Mouse (Mus musculus): Measurements from ENCODE around the gene Haus3. TPM values are rescaled to one million over a fixed set of nuclear protein-coding genes. Genes with fewer than 3 reads are reported as not detected.

Gene Haus3
- polyA plus RNA-seq, 1 experiment from 2014 or later = 9.6 TPM

DNA sequence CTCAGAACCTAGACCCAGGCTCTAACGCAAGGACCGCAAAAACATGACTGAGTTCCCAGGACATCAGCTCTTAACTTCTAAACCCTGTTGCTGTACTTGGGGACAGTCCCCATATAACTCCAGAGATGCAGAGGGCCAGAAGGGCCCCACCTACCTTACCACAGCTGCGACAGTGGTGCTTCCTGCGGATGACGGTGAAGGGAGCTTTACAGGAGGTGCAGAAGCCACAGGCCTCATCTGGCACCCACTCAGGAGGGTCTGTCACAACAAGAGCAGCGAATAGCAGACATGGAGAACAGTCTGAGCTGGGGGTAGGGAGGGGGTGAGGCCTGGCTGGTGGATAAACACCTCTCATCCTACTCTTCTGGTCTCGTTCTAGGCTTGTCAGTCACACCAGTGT, 27.1 kb upstream of the Haus3 start:
- Histone ChIP-seq H3K27ac (ENCODE audit: low read depth, low read length) (no peak overlapping the region), H3K4me1 (replicated peaks; ENCODE audit: control insufficient read depth, insufficient read depth, low read length) (no peaks in the 10 kb centered on the region), H3K36me3 (ENCODE audit: control insufficient read depth, insufficient read depth) (no peaks in the 10 kb centered on the region), H3K4me3 (ENCODE audit: low read depth, low read length) (no peak overlapping the region), H3K4me2 (replicated peaks; ENCODE audit: low read depth) (no peak overlapping the region), H3K9ac (ENCODE audit: low read depth, low read length) (no peak overlapping the region), H3K27me3 (replicated peaks; ENCODE audit: control insufficient read depth, insufficient read depth, low read length) (no peaks in the 10 kb centered on the region), H3K9me3 (ENCODE audit: control insufficient read depth) (no peaks in the 10 kb centered on the region)
- 75% methylated on average over 7 of the region's 7 CpGs for WGBS
- no peak for ATAC-seq
- TF ChIP-seq CTCF (IDR thresholded peaks at IDR 0.05; ENCODE audit: low read depth) = no peak

- Histone ChIP-seq H3K27ac (ENCODE audit: low read depth, low read length) (no peak overlapping the region), H3K4me3 (ENCODE audit: low read depth, low read length) (no peak overlapping the region), H3K9ac (ENCODE audit: low read depth, low read length) (no peak overlapping the region), H3K4me2 (replicated peaks; ENCODE audit: low read depth) (no peak overlapping the region), H3K4me1 (replicated peaks; ENCODE audit: control insufficient read depth, insufficient read depth, low read length) (no peaks in the 10 kb centered on the region), H3K36me3 (ENCODE audit: control insufficient read depth, insufficient read depth) (no peaks in the 10 kb centered on the region), H3K9me3 (ENCODE audit: control insufficient read depth) (no peaks in the 10 kb centered on the region), H3K27me3 (replicated peaks; ENCODE audit: control insufficient read depth, insufficient read depth, low read length) (no peaks in the 10 kb centered on the region)
- TF ChIP-seq CTCF (IDR thresholded peaks at IDR 0.05; ENCODE audit: low read depth) = no peak
- WGBS = 89% methylated on average over 12 of the region's 12 CpGs
- no peak for ATAC-seq
These were observed 26.5 kb upstream of the Haus3 start for GRCm38 (mm10) chr5:34195786-34196185.

DNA sequence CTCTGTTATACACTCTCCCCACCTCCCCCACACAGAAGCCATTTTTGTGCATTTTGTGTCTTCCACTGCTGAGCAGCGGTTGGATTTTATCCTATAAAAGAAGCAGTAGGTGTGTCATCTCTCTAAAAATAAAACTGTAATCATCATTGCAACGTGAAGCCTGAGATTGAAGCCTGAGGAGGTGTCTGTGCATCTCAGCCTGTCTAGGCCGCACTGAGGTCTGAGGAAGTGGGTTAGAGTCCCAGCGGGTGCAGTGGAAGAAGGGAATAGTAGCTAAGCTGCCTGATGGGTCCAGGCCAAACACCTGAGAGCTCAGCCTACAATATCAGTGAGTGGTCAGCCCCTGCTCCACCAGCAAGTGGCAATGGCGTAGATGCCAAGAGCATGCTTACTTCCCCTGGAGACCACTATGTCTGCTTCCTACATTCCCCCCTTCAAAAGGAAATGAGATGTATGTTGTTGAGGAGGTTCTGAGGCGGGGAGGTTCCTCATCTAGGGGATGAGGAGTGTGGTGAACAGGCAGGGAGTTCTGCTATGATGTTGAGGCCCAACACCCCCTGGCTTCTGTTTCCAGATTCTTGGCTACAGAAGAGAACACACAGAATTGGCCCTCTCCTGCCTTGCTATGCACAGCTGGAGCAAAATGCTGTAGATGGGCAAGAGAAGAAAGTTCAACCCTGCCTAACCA, 25.8 kb upstream of the Haus3 start:
- ATAC-seq = no peak
- Histone ChIP-seq H3K27me3 (replicated peaks; ENCODE audit: control insufficient read depth, insufficient read depth, low read length) (no peaks in the 10 kb centered on the region), H3K27ac (ENCODE audit: low read depth, low read length) (no peak overlapping the region), H3K9ac (ENCODE audit: low read depth, low read length) (no peak overlapping the region), H3K36me3 (ENCODE audit: control insufficient read depth, insufficient read depth) (no peaks in the 10 kb centered on the region), H3K4me1 (replicated peaks; ENCODE audit: control insufficient read depth, insufficient read depth, low read length) (no peaks in the 10 kb centered on the region), H3K4me3 (ENCODE audit: low read depth, low read length) (no peak overlapping the region), H3K4me2 (replicated peaks; ENCODE audit: low read depth) (no peak overlapping the region), H3K9me3 (ENCODE audit: control insufficient read depth) (no peaks in the 10 kb centered on the region)
- TF ChIP-seq CTCF (IDR thresholded peaks at IDR 0.05; ENCODE audit: low read depth) = no peak
- WGBS = 73% methylated on average over 6 of the region's 6 CpGs

DNA sequence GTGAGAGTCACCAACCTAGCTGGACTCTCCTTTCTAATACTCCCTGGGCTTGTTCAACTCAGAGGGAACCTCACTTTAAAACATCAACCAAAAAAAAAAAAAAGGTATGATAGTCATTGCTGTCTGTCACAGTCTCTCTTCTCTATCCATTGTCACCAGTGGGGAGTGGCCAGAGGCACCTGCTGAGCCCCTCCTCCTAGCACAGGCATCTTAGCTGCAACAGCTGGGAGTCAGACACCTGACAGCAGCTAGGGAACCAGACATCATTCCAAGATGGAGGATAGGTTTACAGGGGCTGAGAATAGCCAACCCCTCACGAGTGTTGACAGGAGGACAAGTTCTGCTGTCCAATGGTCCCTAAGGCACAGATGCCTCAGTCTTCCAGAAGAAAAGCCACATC, 25.1 kb upstream of the Haus3 start:
- whole genome bisulfite sequencing = 47% methylated on average over 1 of the region's 1 CpGs
- Histone ChIP-seq H3K9me3 (ENCODE audit: control insufficient read depth) (no peaks in the 10 kb centered on the region), H3K36me3 (ENCODE audit: control insufficient read depth, insufficient read depth) (no peaks in the 10 kb centered on the region), H3K4me3 (ENCODE audit: low read depth, low read length) (no peak overlapping the region), H3K9ac (ENCODE audit: low read depth, low read length) (no peak overlapping the region), H3K27ac (ENCODE audit: low read depth, low read length) (no peak overlapping the region), H3K27me3 (replicated peaks; ENCODE audit: control insufficient read depth, insufficient read depth, low read length) (no peaks in the 10 kb centered on the region), H3K4me1 (replicated peaks; ENCODE audit: control insufficient read depth, insufficient read depth, low read length) (no peaks in the 10 kb centered on the region), H3K4me2 (replicated peaks; ENCODE audit: low read depth) (no peak overlapping the region)
- ATAC-seq = no peak
- TF ChIP-seq CTCF (IDR thresholded peaks at IDR 0.05; ENCODE audit: low read depth) = no peak

- Histone ChIP-seq H3K27ac (ENCODE audit: low read depth, low read length) (no peak overlapping the region), H3K9ac (ENCODE audit: low read depth, low read length) (no peak overlapping the region), H3K9me3 (ENCODE audit: control insufficient read depth) (no peaks in the 10 kb centered on the region), H3K4me2 (replicated peaks; ENCODE audit: low read depth) (no peak overlapping the region), H3K4me1 (replicated peaks; ENCODE audit: control insufficient read depth, insufficient read depth, low read length) (no peaks in the 10 kb centered on the region; the same call in none of the 2 replicates), H3K27me3 (replicated peaks; ENCODE audit: control insufficient read depth, insufficient read depth, low read length) (no peaks in the 10 kb centered on the region), H3K4me3 (ENCODE audit: low read depth, low read length) (no peak overlapping the region), H3K36me3 (ENCODE audit: control insufficient read depth, insufficient read depth) (no peaks in the 10 kb centered on the region)
- ATAC-seq = no peak
- TF ChIP-seq CTCF (IDR thresholded peaks at IDR 0.05; ENCODE audit: low read depth) = peak; percentile 77
- WGBS = 76% methylated on average over 4 of the region's 4 CpGs
These were observed 22.5 kb upstream of the Haus3 start for GRCm38 (mm10) chr5:34191843-34192242.

DNA sequence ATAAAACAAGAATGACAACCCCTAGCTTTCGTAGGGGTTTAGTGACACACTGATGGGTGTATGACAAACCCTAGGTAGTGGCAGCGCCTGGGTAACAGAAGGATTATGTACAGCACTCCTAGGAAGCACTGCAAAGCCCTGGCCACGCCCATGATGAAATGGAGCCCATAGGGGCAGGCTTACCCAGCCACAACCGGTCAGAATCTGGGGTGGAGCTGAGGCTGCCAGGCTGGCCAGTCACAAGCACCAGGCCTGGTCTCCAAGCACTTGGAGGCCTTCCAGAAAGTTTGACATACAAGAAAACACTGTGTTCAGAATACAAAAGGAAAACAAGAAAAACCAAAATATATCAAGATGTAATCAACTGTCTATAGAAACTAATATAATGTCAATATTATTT, 21.7 kb upstream of the Haus3 start:
- no peak overlapping the region for H3K9ac ChIP-seq (ENCODE audit: low read depth, low read length)
- H3K4me2 ChIP-seq (replicated peaks; ENCODE audit: low read depth) = no peak overlapping the region
- ATAC-seq = no peak
- no peak for TF ChIP-seq CTCF (IDR thresholded peaks at IDR 0.05; ENCODE audit: low read depth)
- no peak overlapping the region for H3K4me3 ChIP-seq (ENCODE audit: low read depth, low read length)
- no peaks in the 10 kb centered on the region for H3K27me3 ChIP-seq (replicated peaks; ENCODE audit: control insufficient read depth, insufficient read depth, low read length)
- WGBS = 57% methylated on average over 4 of the region's 4 CpGs
- H3K27ac ChIP-seq (ENCODE audit: low read depth, low read length) = no peak overlapping the region
- H3K4me1 ChIP-seq (replicated peaks; ENCODE audit: control insufficient read depth, insufficient read depth, low read length) = no peaks in the 10 kb centered on the region; the same call in none of the 2 replicates
- no peaks in the 10 kb centered on the region for H3K9me3 ChIP-seq (ENCODE audit: control insufficient read depth)
- no peaks in the 10 kb centered on the region for H3K36me3 ChIP-seq (ENCODE audit: control insufficient read depth, insufficient read depth)

All from intestine, postnatal 0 days (tissue).